Mouse (Mus musculus) kidney, adult 8-10 months (tissue): ENCODE data around the gene Jund.
A peak's percentile ranks its signal among the peaks of the same experiment; 100 is the strongest.

Source experiments
- DNase-seq, 2 experiments: peaks; one replicate each; pipeline ENCODE4 v3.0.0; 2022

Gene Jund

DNA sequence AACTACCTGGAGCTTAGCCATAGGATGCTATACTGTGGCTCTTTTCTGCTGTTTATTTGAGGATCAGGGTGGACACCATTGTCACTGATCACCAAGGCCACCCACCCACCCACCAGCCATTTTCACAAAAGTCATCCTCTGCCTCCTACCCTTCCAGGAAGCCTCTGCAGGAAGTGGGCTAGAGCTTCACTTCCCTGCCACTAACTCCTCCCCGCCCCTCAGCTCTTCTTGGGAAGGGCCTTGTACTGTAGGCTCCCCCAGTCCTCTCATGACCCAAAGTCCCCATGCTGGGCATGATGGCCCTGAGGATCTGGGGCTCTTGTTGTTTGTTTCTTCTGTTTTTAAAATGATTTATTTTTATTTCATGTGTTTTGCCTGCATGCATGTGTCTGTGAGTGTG lies 23.4 kb upstream of the Jund start:
- no peak for DNase-seq

DNA sequence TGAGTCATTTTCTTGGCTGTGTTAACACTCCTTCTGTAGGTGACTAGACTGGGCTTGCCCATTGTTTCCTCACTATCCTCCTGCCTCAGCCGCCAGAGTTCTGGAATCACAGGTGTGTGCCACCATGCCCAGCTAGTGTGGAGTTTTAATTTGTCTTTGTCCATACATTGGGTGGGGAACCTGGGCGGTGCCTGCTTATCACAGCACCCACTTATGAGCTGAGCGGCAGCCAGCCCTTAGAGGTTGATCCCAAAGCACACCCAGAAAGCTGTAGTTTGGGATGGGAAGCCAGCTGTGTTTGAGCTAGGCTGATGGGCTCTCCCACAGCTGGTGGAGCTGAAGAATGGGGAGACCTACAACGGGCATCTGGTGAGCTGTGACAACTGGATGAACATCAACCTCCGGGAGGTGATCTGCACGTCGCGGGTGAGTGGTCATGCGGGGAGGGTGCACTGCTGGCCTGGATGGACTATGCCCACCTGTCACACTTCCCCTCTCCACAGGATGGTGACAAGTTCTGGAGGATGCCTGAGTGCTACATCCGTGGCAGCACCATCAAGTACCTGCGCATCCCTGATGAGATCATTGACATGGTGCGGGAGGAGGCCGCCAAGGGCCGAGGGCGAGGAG lies 21.2 kb upstream of the Jund start:
- DNase-seq, result peak in 1 of 2 experiments; percentile 79

DNA sequence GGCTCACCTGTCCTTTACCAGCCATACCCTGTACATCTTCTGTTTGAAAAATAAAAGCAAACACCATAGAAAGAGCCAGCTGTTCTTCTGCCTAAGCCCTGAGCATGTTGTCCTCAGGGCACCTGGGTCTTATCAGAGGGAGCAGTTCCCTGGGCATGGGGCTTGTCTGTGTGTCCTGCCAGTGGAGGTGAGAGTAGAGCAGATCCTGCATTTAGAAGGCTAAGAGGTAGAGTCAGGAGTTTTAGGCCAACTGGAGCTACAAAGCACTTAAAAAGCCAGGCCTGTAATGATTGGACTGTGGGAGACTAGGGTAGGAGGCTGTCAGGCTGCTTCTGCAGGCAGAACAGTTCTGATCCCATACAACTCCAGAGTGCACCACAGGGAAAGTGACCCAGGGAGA lies 20.1 kb upstream of the Jund start:
- DNase-seq, result no peak

DNA sequence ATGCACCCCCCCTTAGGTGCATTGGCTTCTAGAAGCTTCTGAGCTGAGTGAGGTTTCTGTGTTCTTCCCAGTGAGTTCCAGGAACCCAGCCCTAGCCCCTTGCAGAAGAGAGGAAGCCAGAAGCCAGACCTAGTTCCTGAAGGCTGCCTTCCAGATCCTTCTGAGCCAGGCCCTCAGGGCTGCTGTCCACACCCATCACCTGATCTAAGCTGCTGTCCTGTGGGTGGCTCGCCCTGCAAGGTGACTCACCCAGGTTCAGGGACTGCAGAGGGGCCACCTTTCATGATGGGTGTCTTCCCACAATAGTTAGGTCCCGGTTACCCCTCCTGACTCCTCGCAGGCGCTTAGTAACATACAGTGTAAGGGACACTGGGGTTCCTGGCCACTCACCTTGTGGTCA lies 19.3 kb upstream of the Jund start:
- no peak for DNase-seq

DNA sequence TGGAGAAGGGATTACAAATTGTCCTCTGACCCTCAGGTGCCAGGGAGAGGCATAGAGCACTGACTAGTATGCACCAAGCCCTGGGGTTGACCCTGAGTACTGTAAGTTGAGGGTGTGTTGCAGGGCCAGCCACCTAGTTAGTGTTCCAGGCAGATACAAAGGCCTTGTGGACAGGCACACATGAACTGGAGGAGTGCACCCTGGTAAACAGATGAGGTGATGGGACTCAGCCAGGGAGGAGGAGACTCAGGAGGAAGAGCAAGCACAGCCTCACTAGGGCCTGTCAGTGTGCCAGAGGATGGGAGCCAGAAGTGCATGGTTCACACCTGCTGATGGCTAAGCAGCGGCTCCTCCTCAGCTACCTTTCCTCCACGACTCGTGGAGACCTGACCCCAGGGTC lies 18.7 kb upstream of the Jund start:
- peak; percentile 89 to 93 for DNase-seq

DNA sequence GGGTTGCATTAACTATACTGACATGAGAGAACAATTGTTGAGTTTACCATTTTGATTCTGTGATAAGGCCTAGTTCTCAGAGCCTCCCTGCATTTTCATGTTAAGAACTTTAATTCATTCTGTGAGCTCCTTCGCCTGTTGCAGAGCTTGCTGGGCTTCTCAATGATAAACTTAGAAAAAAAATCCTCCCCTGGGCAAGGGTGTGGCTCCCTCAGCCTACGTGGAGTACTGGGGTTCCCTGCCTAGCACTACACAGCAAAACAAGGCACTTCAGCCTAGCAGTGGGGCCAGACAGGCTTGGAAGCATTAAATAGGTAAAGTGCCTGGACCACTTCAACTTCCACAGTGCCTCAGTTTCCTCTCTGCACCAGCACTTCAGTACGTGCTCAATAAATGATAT lies 17.3 kb upstream of the Jund start:
- no peak for DNase-seq

DNA sequence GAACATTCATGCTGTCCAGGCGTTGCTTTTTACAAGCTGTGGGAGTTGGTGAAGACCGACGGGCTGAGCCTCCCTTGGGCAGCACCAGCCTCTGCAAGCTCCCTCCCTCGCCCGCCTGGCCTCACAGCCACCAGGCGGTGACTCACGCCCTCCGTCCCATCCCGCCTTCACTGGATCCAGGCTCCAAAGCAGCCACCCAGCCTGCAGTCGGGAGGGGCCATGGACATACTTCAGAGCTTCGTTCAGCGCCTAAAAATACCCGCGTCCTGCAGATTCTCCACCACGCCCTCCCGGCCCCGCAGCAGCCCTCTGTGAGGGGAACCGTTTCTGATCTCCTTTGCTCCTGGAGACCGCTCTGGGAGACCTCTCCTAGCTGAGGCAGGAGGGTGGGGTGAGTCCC lies 16.6 kb upstream of the Jund start:
- DNase-seq, result no peak

DNA sequence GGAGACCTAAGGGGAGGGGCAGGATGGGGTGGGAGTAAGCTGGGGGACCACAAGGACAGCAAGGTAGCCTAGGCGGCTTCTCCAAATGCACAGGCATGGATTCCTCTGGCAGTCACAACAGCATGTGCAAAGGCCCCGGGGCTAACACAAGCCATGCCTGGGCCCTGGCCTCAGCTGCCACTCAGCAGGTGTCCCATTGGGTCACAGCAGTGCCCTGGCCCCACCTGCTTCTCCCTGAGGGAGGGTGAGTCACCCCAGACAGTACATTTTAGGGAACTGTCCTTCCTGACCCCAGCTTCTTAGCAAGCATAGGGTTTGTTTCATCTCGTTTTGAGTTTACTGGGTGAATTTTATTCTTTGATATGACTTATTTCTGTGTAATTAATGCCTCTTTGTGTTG lies 16.1 kb upstream of the Jund start:
- no peak for DNase-seq

DNA sequence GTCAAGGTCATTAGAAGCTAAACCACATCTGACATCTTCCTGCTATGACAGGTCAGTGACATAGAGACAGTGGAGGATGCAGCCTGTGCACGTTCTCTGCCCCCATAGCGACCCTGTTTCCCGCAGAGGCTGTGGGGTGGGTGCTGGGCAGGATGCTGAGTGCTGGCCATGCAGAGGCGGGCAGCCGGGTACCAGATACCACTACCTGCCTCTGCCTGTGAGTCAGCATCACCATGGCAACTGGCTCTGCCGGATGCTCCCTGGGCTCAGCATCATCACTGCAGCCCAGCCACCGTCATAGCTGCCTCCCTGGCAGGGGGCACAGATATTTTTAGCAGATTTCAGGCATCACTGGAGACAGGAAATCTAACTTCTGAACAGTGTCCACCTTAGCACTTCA lies 14.5 kb upstream of the Jund start:
- no peak for DNase-seq

DNA sequence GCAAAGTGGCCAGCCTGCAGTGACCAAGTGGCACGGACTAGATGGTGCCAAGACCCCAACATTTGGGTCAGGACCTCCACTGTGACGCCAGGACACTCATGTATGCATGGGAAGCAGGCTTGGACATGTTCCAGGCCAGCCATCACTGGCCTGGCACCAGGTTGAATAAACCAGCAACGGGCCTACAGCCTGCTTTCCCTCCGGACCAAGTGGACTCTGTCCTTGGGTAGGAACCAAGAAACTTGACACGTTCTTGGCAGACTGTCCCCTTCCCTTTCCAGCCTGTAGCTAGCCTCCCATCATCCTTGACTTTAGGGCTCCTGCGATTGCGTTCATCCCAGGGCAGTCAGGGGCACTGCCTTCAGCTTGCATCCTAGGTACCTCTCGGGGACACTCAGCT lies 11.2 kb upstream of the Jund start:
- peak; percentile 86 to 89 for DNase-seq

DNA sequence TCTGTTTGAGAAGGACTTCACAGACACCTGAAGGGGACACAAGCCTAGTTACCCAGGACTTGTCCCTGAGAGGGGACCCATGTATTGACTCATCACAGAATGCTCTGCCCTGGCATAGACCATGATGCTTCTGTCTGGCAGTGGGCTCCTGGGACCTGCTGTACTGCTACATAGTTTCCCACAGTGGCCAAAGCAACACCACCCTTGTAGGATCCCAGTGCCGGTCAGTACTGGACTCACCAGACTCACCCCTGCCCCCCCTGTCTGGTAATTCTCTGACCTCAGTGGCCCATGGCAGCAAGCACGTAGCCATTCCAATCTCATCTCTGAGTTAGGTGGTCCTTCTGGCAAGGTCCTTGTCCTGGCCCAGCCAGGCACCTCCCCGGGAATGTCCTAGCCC lies 10.6 kb upstream of the Jund start:
- no peak for DNase-seq

DNA sequence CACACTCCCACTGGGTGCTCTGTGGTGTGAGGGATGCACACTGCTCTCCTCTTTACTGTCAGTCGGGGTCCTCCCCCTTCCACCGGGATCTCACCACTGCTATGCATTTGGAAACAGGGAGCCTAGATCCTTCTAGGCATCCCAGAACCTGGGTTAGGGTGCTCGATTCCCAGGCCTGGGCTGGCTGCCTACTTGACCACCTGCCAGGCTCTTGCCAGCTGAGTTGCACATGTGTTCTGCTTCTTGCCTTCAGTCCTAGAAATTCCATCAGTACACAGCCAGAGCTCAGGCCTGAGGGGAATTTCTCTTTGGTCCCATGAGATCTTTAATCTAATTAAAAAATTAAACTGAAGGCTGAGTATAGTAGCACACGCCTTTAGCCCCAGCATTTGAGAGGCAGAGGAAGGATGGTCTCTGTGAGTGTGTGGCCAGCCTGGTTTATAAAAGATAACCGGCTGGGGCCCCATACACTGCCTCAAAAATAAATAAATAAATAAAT lies 8.8 kb upstream of the Jund start:
- DNase-seq, result no peak

DNA sequence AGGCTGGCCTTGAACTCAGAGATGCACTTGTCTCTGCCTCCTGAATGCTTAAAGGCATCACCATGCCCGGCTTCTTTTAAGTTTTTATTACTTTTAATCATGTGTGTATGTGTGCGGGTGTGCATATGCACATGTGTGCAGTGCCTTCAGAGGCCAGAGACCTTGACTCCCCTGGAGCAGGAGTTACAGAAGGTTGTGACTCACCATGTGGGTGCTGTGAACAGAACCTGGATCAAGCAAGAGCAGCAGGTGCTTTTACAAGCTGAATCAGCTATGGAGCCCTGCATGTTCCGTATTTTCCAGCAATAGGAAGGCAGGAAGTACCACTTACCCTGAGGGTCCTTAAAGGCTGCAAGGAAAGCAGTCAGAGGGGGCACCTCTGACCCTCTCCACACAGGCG lies 7.5 kb upstream of the Jund start:
- DNase-seq, result no peak

DNA sequence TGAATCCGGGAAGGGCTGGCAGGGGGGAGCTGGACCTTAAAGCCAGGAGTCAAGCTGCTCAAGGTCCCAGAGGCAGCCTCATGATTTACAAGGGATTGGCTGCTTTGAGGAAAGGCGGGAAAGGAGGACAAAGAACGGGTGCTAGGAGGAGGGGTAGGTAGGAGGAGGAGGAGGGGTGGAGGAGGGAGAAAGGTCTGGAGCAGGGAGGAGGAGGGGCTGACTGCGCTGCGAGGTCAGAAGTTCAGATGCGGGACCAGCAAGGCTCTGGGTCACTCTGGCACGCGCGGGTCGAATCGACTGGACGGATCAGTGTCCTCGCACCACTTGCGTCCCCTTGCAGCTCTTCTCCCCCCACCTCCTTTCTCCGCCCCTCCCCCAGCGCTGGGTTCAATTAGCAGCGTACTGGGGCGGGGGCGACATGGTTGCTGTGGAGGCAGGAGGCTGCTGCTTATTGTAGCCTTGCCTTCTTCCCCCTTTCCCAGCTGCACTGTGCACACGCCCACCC lies 7.0 kb upstream of the Jund start:
- peak; percentile 61 to 75 for DNase-seq

DNA sequence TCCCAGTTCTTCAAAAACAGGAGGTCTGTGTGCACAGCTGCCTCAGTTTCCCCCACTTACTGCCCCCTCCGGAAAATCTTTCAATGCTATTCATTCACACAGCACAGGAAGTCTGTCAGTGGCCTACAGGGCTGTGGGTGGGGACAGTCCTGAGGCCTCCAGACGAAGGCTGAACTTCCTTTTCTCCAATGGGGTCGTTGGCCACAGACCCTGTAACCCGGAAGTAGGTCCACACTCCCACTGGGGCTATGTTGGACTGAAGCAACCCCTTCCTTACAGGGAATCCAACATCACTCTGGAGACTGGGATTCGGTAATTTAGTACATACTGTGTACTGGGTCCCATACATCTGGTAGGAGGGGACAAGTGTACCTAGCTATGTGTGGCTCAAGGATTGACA lies 5.1 kb upstream of the Jund start:
- no peak for DNase-seq

DNA sequence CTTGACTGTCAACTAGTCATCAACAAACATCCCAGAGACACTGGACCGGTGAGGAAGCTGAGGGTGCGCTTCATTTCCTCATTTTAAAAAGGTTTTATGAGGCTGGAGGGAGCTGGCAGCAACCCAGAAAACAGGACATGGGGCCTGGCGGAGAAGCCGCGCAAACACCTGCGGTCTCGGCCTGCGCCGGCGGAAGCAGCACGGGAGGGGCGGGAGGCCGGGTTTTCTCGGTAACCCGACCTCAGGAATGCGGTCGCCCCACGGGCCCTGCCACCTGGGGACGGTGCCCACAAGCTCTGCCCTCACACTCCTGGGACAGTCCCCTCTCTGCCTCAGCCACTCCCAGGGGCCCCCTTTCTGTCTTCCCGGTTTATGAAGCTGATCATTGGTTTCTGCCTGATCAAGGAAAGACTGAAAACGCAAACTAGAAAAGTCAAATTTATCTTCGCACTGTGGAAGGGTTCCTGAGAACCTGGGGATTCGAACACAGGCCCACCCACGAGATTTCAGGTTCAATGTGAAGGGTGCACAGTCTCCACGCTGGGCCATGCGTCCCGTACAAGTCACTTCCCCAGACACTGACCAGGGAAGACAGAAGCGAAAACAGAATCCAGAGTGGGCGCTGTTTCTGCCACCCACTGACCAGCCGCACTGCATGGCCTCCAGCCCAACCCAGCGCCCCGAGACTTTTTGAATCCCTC lies 3.3 kb upstream of the Jund start:
- peak in 1 of 2 experiments; percentile 63 for DNase-seq

DNA sequence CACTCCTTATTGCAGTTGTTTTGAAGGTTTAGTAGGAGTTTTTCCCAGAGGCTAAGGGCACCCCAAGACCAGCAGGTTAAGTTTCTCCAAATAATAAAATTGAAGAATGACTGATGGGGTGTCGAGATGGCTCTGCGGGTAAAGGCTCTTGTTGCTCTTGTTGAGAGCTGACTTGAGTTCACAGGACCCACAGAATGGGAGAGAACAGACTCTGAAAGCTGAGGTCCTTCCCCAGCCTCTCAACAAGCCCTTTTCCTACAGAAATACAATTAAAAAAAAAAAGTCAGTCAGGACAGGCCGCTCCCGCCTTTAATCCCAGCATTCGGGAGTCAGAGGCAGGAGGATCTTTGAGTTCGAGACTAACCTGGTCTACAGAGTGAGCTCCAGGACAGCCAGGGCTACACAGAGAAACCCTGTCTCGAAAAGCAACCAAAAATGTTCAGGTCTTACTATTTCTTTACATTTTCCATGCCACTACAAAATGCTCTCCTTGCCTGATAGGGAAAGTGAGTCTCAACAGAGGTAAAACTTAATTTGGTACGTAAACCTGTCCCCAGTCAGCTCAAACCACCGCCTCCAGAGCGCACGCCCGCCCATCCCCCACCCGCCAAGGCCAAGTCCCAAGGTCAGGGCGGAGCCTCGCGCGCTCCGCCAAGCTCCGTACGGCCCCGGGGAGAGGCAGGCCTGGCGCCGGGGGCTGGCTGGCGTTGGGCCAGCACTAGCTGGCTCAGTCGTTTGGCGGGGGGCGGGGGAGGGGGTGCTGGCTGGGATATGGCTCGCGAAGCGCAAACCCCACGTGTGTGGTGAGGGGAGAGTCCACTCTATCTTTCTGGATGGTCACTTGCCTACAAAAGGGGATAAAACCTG lies 2.5 kb upstream of the Jund start:
- peak; percentile 77 to 79 for DNase-seq

DNA sequence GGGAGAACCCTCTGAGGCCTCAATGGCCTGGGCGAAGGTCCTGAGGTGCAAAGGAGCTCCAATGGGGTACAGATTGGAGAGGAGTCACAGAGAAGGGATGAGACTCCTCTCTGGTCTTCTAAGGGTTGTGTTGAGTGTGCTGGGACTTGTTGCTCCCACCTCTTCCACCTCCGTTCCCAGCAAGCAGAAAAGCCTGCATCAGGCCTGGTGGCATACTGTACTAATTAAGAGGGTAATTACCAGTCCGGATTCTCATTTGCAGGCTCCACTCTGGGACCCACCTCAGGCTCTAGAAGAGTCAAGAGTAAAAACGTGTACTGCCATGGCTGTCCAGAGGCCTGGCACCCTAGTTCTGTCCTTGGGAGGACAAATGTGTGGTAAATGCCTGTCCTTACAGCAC lies 1.8 kb upstream of the Jund start:
- DNase-seq, result no peak

DNA sequence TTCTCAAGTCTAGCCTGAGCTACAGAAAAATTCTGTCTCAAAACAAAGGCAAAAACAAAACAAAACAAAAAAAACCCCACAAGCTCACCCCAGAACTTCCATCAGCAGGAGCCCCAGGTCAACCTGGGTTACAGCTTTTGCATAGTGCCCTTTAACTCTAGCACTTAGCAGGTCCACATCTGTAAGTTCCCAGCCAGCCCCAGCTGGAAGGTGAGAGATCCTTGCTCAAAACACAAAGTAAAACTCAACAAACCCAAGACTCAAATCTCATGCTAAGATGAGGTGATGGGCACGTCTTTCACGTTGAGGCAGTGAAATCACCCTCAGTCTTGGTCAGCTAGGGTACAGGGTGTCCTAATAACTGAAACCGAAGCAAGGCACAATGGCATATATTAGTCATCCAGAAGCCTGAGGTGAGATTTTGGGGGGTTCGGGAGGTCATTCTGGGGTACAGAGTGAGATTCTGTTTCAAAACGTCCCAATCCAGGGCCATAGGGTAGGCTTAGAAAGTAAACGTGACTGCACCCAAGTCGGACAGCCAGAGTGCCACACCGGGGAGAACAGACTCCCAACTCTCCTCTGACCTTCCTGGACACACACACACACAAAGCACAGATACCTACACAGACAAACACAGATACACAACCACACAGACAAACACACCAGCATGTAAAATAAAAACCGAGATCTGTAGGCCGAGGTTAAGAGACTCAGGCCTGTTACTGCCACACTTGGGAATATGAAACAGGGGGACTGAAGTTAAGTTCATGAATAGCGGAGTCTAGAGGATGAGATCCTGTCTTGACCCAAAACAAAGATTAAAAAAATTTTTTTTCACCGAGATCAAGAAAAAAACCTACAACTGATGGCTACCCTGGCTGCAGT lies 1.1 kb upstream of the Jund start:
- no peak for DNase-seq

DNA sequence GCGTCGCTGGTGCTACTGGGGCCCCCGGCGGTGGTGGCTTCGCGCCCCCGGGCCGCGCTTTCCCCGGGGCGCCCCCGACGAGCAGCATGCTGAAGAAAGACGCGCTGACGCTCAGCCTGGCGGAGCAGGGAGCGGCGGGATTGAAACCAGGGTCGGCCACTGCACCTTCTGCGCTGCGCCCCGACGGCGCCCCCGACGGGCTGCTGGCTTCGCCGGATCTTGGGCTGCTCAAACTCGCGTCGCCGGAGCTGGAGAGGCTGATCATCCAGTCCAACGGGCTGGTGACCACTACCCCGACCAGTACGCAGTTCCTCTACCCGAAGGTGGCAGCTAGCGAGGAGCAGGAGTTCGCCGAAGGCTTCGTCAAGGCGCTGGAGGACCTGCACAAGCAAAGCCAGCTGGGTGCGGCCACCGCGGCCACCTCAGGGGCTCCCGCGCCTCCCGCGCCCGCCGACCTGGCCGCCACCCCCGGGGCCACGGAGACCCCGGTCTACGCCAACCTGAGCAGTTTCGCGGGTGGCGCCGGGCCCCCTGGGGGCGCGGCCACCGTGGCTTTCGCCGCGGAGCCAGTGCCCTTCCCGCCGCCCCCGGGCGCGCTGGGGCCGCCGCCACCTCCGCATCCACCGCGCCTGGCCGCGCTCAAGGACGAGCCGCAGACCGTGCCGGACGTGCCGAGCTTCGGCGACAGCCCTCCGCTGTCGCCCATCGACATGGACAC lies 526 bp downstream of the Jund start:
- DNase-seq, result peak in 1 of 2 experiments; percentile 62

DNA sequence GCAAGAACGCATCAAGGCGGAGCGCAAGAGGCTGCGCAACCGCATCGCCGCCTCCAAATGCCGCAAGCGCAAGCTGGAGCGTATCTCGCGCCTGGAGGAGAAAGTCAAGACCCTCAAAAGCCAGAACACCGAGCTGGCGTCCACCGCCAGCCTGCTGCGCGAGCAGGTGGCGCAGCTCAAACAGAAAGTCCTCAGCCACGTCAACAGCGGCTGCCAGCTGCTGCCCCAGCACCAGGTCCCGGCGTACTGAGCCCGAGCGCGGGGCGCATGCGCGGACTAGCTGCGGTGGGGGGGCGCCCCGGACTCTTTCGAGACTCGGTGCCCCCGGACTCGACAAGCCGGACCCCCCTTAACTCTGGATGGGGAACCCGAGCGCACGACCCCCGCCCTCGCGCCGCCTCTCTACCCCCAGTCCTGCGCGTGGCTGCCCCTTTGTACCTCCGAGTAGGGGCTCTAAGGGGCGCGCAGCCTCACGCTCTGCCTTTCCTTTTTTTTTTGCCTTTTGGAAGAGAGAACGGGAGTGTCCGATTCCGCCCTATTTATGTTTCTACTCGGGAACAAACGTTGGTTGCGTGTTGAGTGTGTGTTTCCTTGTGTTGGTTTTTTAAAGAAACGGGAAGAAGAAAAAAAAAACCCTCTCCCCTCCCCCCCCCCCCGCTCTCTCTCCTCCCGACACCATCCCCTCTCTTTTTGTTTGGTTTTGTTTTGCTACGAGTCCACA lies 1.2 kb downstream of the Jund start:
- peak; percentile 76 to 77 for DNase-seq
